9 mouse cellular contexts compared by ENCODE assay signal in genomic region chr5:66368966-66369365, GRCm38 (mm10).
A peak's percentile ranks its signal among the peaks of the same experiment; 100 is the strongest.
DNase-seq lines count a peak whose midpoint lies in the region; ATAC-seq and TF ChIP-seq lines count a peak whose summit lies in the region.
"Had no signal": no experiment of that assay in that cellular context is flagged by ENCODE, and none has a peak within 500 bp of the region (broad histone marks: within the 10 kb centered on the region; RNA-seq: fewer than 3 reads in every experiment).

No protein-coding gene starts in this region.

- H3K9ac ChIP-seq in forebrain, embryonic 14.5 days (ENCODE audit: low read length) = no peak overlapping the region
- no peak overlapping the region for H3K9ac ChIP-seq in limb, embryonic 14.5 days (ENCODE audit: low read depth, low read length, severe bottlenecking)
- no peak overlapping the region for H3K9ac ChIP-seq in neural tube, embryonic 14.5 days (replicated peaks; ENCODE audit: low read depth, low read length)
- H3K9ac ChIP-seq: liver, embryonic 15.5 days had no signal

- no peak for TF ChIP-seq POLR2A in limb, embryonic 14.5 days (IDR thresholded peaks at IDR 0.05; ENCODE audit: borderline replicate concordance, extremely low read depth, insufficient read depth, insufficient read length)

- no peak overlapping the region for H3K4me2 ChIP-seq in forebrain, embryonic 14.5 days (ENCODE audit: low read length)
- no peak overlapping the region for H3K4me2 ChIP-seq in limb, embryonic 14.5 days (replicated peaks; ENCODE audit: low read depth, low read length, severe bottlenecking)
- H3K4me2 ChIP-seq in neural tube, embryonic 14.5 days (ENCODE audit: low read depth, low read length) = no peak overlapping the region
- H3K4me2 ChIP-seq: liver, embryonic 15.5 days had no signal

- WGBS in forebrain, embryonic 14.5 days = 41% methylated on average over 7 of the region's 7 CpGs
- WGBS in limb, embryonic 14.5 days = 44% methylated on average over 7 of the region's 7 CpGs
- 39% methylated on average over 7 of the region's 7 CpGs for WGBS in neural tube, embryonic 14.5 days

- H3K36me3 ChIP-seq in forebrain, embryonic 14.5 days (ENCODE audit: control insufficient read depth, insufficient read depth, low read length) = no peaks in the 10 kb centered on the region
- peaks cover 3% of the 10 kb centered on the region; the same call in 1 of the 2 replicates for H3K36me3 ChIP-seq in limb, embryonic 14.5 days (ENCODE audit: control insufficient read depth, insufficient read depth, low read length)
- H3K36me3 ChIP-seq in neural tube, embryonic 14.5 days (ENCODE audit: control insufficient read depth, insufficient read depth, low read length) = no peaks in the 10 kb centered on the region
- H3K36me3 ChIP-seq: liver, embryonic 15.5 days had no signal

- peak; percentile 74 for ATAC-seq in forebrain, embryonic 14.5 days
- ATAC-seq in limb, embryonic 14.5 days (ENCODE audit: low FRiP score, low read depth) = peak; percentile 48; the same call in 1 of the 2 replicates
- ATAC-seq in neural tube, embryonic 14.5 days (ENCODE audit: low read depth) = peak; percentile 30; the same call in 1 of the 2 replicates
- ATAC-seq in erythroid progenitor cell, adult 5-6 weeks (replicated peaks; ENCODE audit: low FRiP score, poor library complexity, severe bottlenecking) = no peak

- peak in 1 of 2 experiments; percentile 61 for DNase-seq in layer of hippocampus, adult 2 months (ENCODE audit: low spot score in 2 of 2)
- no peak for DNase-seq in layer of hippocampus, adult 9-11 months
- peak; percentile 44 for DNase-seq in MN1 (ENCODE audit: low spot score)
- peak; percentile 15 for DNase-seq in c-Kit-positive CD71-positive TER-119-positive erythroid progenitor cells, embryonic 14.5 days (ENCODE audit: low spot score)
- peak; percentile 80 for DNase-seq in forebrain, embryonic 14.5 days (ENCODE audit: low spot score)
- DNase-seq in limb, embryonic 14.5 days (ENCODE audit: low spot score) = peak; percentile 52

- TF ChIP-seq CTCF in layer of hippocampus, adult 2 months (conservative IDR thresholded peaks at IDR 0.05) = peak; percentile 96

- H3K9me3 ChIP-seq in forebrain, embryonic 14.5 days (replicated peaks; ENCODE audit: control insufficient read depth, low read length) = no peaks in the 10 kb centered on the region
- H3K9me3 ChIP-seq in limb, embryonic 14.5 days (ENCODE audit: control insufficient read depth, low read length) = no peaks in the 10 kb centered on the region
- no peaks in the 10 kb centered on the region for H3K9me3 ChIP-seq in neural tube, embryonic 14.5 days (ENCODE audit: control insufficient read depth, low read length)
- H3K9me3 ChIP-seq: liver, embryonic 15.5 days had no signal

- no peak overlapping the region for H3K4me3 ChIP-seq in layer of hippocampus, adult 2 months
- no peak overlapping the region for H3K4me3 ChIP-seq in forebrain, embryonic 14.5 days (ENCODE audit: low read depth, low read length)
- no peak overlapping the region for H3K4me3 ChIP-seq in limb, embryonic 14.5 days (replicated peaks; ENCODE audit: low read length)
- H3K4me3 ChIP-seq in neural tube, embryonic 14.5 days (ENCODE audit: low read depth, low read length) = no peak overlapping the region
- H3K4me3 ChIP-seq: liver, embryonic 15.5 days had no signal

- H3K27me3 ChIP-seq in forebrain, embryonic 14.5 days (replicated peaks; ENCODE audit: control insufficient read depth, insufficient read depth, low read length) = no peaks in the 10 kb centered on the region
- no peaks in the 10 kb centered on the region for H3K27me3 ChIP-seq in limb, embryonic 14.5 days (ENCODE audit: control insufficient read depth, insufficient read depth, low read length)
- H3K27me3 ChIP-seq in neural tube, embryonic 14.5 days (ENCODE audit: control insufficient read depth, insufficient read depth, low read length) = no peaks in the 10 kb centered on the region
- H3K27me3 ChIP-seq: liver, embryonic 15.5 days had no signal

- H3K27ac ChIP-seq in layer of hippocampus, adult 2 months = no peak overlapping the region
- no peak overlapping the region for H3K27ac ChIP-seq in forebrain, embryonic 14.5 days (ENCODE audit: low read depth, low read length)
- H3K27ac ChIP-seq in limb, embryonic 14.5 days (replicated peaks; ENCODE audit: low read depth, low read length) = no peak overlapping the region
- no peak overlapping the region for H3K27ac ChIP-seq in neural tube, embryonic 14.5 days (ENCODE audit: low read depth, low read length)
- H3K27ac ChIP-seq: liver, embryonic 15.5 days had no signal

- H3K4me1 ChIP-seq in forebrain, embryonic 14.5 days (ENCODE audit: control insufficient read depth, insufficient read depth, low read length) = peaks cover 4% of the 10 kb centered on the region; the same call in 1 of the 2 replicates
- H3K4me1 ChIP-seq in limb, embryonic 14.5 days (ENCODE audit: control insufficient read depth, insufficient read depth, low read length) = 0 out of 2 replicates have a peak, but pooled peaks cover 3% of the 10 kb centered on the region
- peaks cover 7% of the 10 kb centered on the region; the same call in 1 of the 2 replicates for H3K4me1 ChIP-seq in neural tube, embryonic 14.5 days (ENCODE audit: control insufficient read depth, insufficient read depth, low read length)
- H3K4me1 ChIP-seq: liver, embryonic 15.5 days had no signal
